Mouse (Mus musculus): ENCODE data around the gene Zfy2.

Zfy2 gene

DNA sequence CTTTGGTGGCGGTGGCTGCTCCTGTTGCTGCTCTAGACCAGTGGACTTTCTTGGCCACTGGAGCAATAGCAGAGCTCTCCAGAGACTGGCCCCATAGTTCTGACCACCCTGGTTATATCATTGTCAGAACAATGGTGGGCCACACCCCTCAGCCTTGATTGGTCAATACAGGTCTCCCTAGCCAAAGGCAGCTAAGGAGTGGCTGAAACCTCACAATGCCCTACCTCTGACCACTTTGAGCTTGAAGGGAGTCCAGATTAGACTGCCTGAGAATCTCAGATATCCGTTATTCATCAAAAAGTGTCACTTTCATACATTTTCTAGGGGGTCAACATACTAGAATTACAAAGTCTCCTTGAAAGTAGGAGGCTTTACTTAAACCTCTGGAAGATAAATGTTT lies at the start of gene Zfy2:
Gene Zfy2 (minus strand): TSS at position 101 of the 400 bp plus-strand sequence.
- DNase-seq = no peak

All from kidney, adult 9 months (tissue).